Mouse (Mus musculus): ENCODE measurements around the gene Usp48. TPM values are rescaled to one million over a fixed set of nuclear protein-coding genes. Genes with fewer than 3 reads are reported as not detected.

The Usp48 gene
- polyA plus RNA-seq, 1 experiment = 109 TPM

GRCm38 (mm10) chr4:137663491-137663890 lies 69.9 kb downstream of the Usp48 start:
- Histone ChIP-seq H3K36me3 (ENCODE audit: control insufficient read depth, insufficient read depth, low read length) (no peaks in the 10 kb centered on the region), H3K27ac (ENCODE audit: control insufficient read depth, insufficient read depth, low read length) (no peak overlapping the region), H3K4me1 (replicated peaks; ENCODE audit: control insufficient read depth, insufficient read depth, low read length) (peaks cover 3% of the 10 kb centered on the region; the same call in 1 of the 2 replicates), H3K27me3 (ENCODE audit: control insufficient read depth, insufficient read depth, low read length) (no peaks in the 10 kb centered on the region; the same call in 1 of the 2 replicates), H3K4me3 (ENCODE audit: control insufficient read depth, insufficient read depth, low read length) (no peak overlapping the region)
- DNase-seq = no peak
- no peak for TF ChIP-seq POLR2A (IDR thresholded peaks at IDR 0.05; ENCODE audit: control insufficient read depth, extremely low read depth, insufficient read depth, low read length, poor library complexity)
- no peak for TF ChIP-seq CTCF (IDR thresholded peaks at IDR 0.05; ENCODE audit: borderline replicate concordance, control insufficient read depth, extremely low read depth, insufficient read depth, low read length, poor library complexity)
- 43% methylated on average over 4 of the region's 4 CpGs for WGBS

- Histone ChIP-seq H3K4me3 (ENCODE audit: control insufficient read depth, insufficient read depth, low read length) (no peak within 1 kb of the TSS), H3K4me1 (replicated peaks; ENCODE audit: control insufficient read depth, insufficient read depth, low read length) (peaks cover 3% of the 10 kb centered on the region; the same call in 1 of the 2 replicates), H3K27me3 (ENCODE audit: control insufficient read depth, insufficient read depth, low read length) (no peaks in the 10 kb centered on the region; the same call in 1 of the 2 replicates), H3K36me3 (ENCODE audit: control insufficient read depth, insufficient read depth, low read length) (no peaks in the 10 kb centered on the region), H3K27ac (ENCODE audit: control insufficient read depth, insufficient read depth, low read length) (no peak within 1 kb of the TSS)
- WGBS = 1% methylated on average over 40 of the region's 44 CpGs
- no peak for TF ChIP-seq POLR2A (IDR thresholded peaks at IDR 0.05; ENCODE audit: control insufficient read depth, extremely low read depth, insufficient read depth, low read length, poor library complexity)
- no peak for TF ChIP-seq CTCF (IDR thresholded peaks at IDR 0.05; ENCODE audit: borderline replicate concordance, control insufficient read depth, extremely low read depth, insufficient read depth, low read length, poor library complexity)
- DNase-seq = peak; percentile 40
Measured at GRCm38 (mm10) chr4:137664433-137664979, 71.0 kb downstream of the Usp48 start, which contains the start of gene Rap1gap. Gene Rap1gap, plus strand, starts transcription at chr4:137664726.

GRCm38 (mm10) chr4:137664980-137665675 lies 71.6 kb downstream of the Usp48 start:
- 27% methylated on average over 15 of the region's 15 CpGs for WGBS
- no peak overlapping the region for H3K27ac ChIP-seq (ENCODE audit: control insufficient read depth, insufficient read depth, low read length)
- no peaks in the 10 kb centered on the region; the same call in 1 of the 2 replicates for H3K27me3 ChIP-seq (ENCODE audit: control insufficient read depth, insufficient read depth, low read length)
- no peaks in the 10 kb centered on the region for H3K36me3 ChIP-seq (ENCODE audit: control insufficient read depth, insufficient read depth, low read length)
- TF ChIP-seq CTCF (IDR thresholded peaks at IDR 0.05; ENCODE audit: borderline replicate concordance, control insufficient read depth, extremely low read depth, insufficient read depth, low read length, poor library complexity) (no peak), POLR2A (IDR thresholded peaks at IDR 0.05; ENCODE audit: control insufficient read depth, extremely low read depth, insufficient read depth, low read length, poor library complexity) (no peak)
- DNase-seq = no peak
- H3K4me1 ChIP-seq (replicated peaks; ENCODE audit: control insufficient read depth, insufficient read depth, low read length) = peaks cover 3% of the 10 kb centered on the region; the same call in 1 of the 2 replicates
- H3K4me3 ChIP-seq (ENCODE audit: control insufficient read depth, insufficient read depth, low read length) = no peak overlapping the region

- Histone ChIP-seq H3K4me1 (replicated peaks; ENCODE audit: control insufficient read depth, insufficient read depth, low read length) (peaks cover 3% of the 10 kb centered on the region; the same call in 1 of the 2 replicates), H3K36me3 (ENCODE audit: control insufficient read depth, insufficient read depth, low read length) (no peaks in the 10 kb centered on the region), H3K27ac (ENCODE audit: control insufficient read depth, insufficient read depth, low read length) (no peak overlapping the region), H3K27me3 (ENCODE audit: control insufficient read depth, insufficient read depth, low read length) (no peaks in the 10 kb centered on the region; the same call in 1 of the 2 replicates), H3K4me3 (ENCODE audit: control insufficient read depth, insufficient read depth, low read length) (no peak overlapping the region)
- no peak for TF ChIP-seq CTCF (IDR thresholded peaks at IDR 0.05; ENCODE audit: borderline replicate concordance, control insufficient read depth, extremely low read depth, insufficient read depth, low read length, poor library complexity)
- no peak for TF ChIP-seq POLR2A (IDR thresholded peaks at IDR 0.05; ENCODE audit: control insufficient read depth, extremely low read depth, insufficient read depth, low read length, poor library complexity)
- no peak for DNase-seq
- WGBS = 98% methylated on average over 5 of the region's 5 CpGs
Measured at GRCm38 (mm10) chr4:137665791-137666190, 72.2 kb downstream of the Usp48 start.

- H3K4me1 ChIP-seq (replicated peaks; ENCODE audit: control insufficient read depth, insufficient read depth, low read length) = peaks cover 3% of the 10 kb centered on the region; the same call in 1 of the 2 replicates
- no peak overlapping the region for H3K27ac ChIP-seq (ENCODE audit: control insufficient read depth, insufficient read depth, low read length)
- no peaks in the 10 kb centered on the region; the same call in 1 of the 2 replicates for H3K27me3 ChIP-seq (ENCODE audit: control insufficient read depth, insufficient read depth, low read length)
- 89% methylated on average over 5 of the region's 5 CpGs for WGBS
- no peak for TF ChIP-seq CTCF (IDR thresholded peaks at IDR 0.05; ENCODE audit: borderline replicate concordance, control insufficient read depth, extremely low read depth, insufficient read depth, low read length, poor library complexity)
- TF ChIP-seq POLR2A (IDR thresholded peaks at IDR 0.05; ENCODE audit: control insufficient read depth, extremely low read depth, insufficient read depth, low read length, poor library complexity) = no peak
- no peak overlapping the region for H3K4me3 ChIP-seq (ENCODE audit: control insufficient read depth, insufficient read depth, low read length)
- no peaks in the 10 kb centered on the region for H3K36me3 ChIP-seq (ENCODE audit: control insufficient read depth, insufficient read depth, low read length)
- DNase-seq = no peak
Measured at GRCm38 (mm10) chr4:137666283-137666957, 72.9 kb downstream of the Usp48 start.

GRCm38 (mm10) chr4:137666958-137667345 lies 73.4 kb downstream of the Usp48 start:
- Histone ChIP-seq H3K27me3 (ENCODE audit: control insufficient read depth, insufficient read depth, low read length) (no peaks in the 10 kb centered on the region; the same call in 1 of the 2 replicates), H3K4me3 (ENCODE audit: control insufficient read depth, insufficient read depth, low read length) (no peak overlapping the region), H3K27ac (ENCODE audit: control insufficient read depth, insufficient read depth, low read length) (no peak overlapping the region), H3K36me3 (ENCODE audit: control insufficient read depth, insufficient read depth, low read length) (no peaks in the 10 kb centered on the region), H3K4me1 (replicated peaks; ENCODE audit: control insufficient read depth, insufficient read depth, low read length) (peaks cover 3% of the 10 kb centered on the region; the same call in 1 of the 2 replicates)
- no peak for DNase-seq
- 63% methylated on average over 8 of the region's 8 CpGs for WGBS
- TF ChIP-seq POLR2A (IDR thresholded peaks at IDR 0.05; ENCODE audit: control insufficient read depth, extremely low read depth, insufficient read depth, low read length, poor library complexity) (no peak), CTCF (IDR thresholded peaks at IDR 0.05; ENCODE audit: borderline replicate concordance, control insufficient read depth, extremely low read depth, insufficient read depth, low read length, poor library complexity) (no peak)
